Mouse (Mus musculus) liver, adult 2 months (tissue): ENCODE measurements around the gene Havcr2. TPM values are rescaled to one million over a fixed set of nuclear protein-coding genes. Genes with fewer than 3 reads are reported as not detected.
A peak's percentile ranks its signal among the peaks of the same experiment; 100 is the strongest.

Experiments
- DNase-seq: peaks from one replicate; pipeline ENCODE4 v3.0.0-alpha.2; 2011; ENCODE audit warnings: low read depth, low spot score; ENCODE audit errors: extremely low read depth
- H3K27ac ChIP-seq: fragments of 200-500 bp; replicated peaks from 2 replicates; pipeline ENCODE4 v1.5.1; 2012; ENCODE audit warnings: low read depth, mild to moderate bottlenecking, control low read depth, inconsistent platforms, low read length; ENCODE audit not compliant: insufficient read depth
- H3K27me3 ChIP-seq: fragments of 200-500 bp; 2 replicates; pipeline ENCODE4 v1.6.1; 2012; ENCODE audit warnings: mild to moderate bottlenecking, moderate library complexity, low read length, inconsistent platforms; ENCODE audit not compliant: control insufficient read depth, insufficient read depth
- H3K36me3 ChIP-seq: fragments of 200-500 bp; 2 replicates; pipeline ENCODE4 v1.6.1; 2012; ENCODE audit warnings: low read length, inconsistent platforms; ENCODE audit not compliant: control insufficient read depth, insufficient read depth
- H3K4me1 ChIP-seq: fragments of 200-500 bp; 2 replicates; pipeline ENCODE4 v1.6.1; 2011; ENCODE audit warnings: low read length; ENCODE audit not compliant: control insufficient read depth, insufficient read depth
- H3K4me3 ChIP-seq: fragments of 200-500 bp; 2 replicates; pipeline ENCODE4 v1.5.1; 2011; ENCODE audit warnings: low read depth, mild to moderate bottlenecking, control low read depth, low read length, moderate library complexity; ENCODE audit not compliant: insufficient read depth
- H3K79me2 ChIP-seq: fragments of 200-500 bp; 2 replicates; pipeline ENCODE4 v1.6.1; 2012; ENCODE audit warnings: inconsistent platforms, mild to moderate bottlenecking, low read length, moderate library complexity; ENCODE audit not compliant: control insufficient read depth, insufficient read depth
- H3K9ac ChIP-seq: fragments of 200-500 bp; 2 replicates; pipeline ENCODE4 v1.6.1; 2012; ENCODE audit warnings: low read depth, mild to moderate bottlenecking, control low read depth, inconsistent platforms, low read length
- CTCF ChIP-seq: fragments of 200-500 bp; IDR thresholded peaks from 2 replicates; pipeline ENCODE4 v1.5.1; 2011; ENCODE audit warnings: low read depth, low read length, control low read depth
- POLR2A ChIP-seq: fragments of 200-500 bp; IDR thresholded peaks from 2 replicates; pipeline ENCODE4 v1.6.1; 2011; ENCODE audit warnings: low read length, control low read depth; ENCODE audit not compliant: insufficient read depth; ENCODE audit errors: extremely low read depth
- WGBS: fragments of 180-500 bp; shearing (Covaris S2); methylation state at CpG from one replicate; pipeline ENCODE4 v1.1.7; 2018; 5-methylcytosine and 5-hydroxymethylcytosine counted together
- polyA plus RNA-seq: library from polyadenylated mRNA; depleted of rRNA; stranded (reverse); fragments of >200 nt; gene quantifications from 2 replicates; pipeline ENCODE4 v1.2.3, GENCODE M21; 2012
- total RNA-seq: library from RNA; depleted of rRNA; stranded (reverse); fragments of >200 nt; gene quantifications from 2 replicates; pipeline ENCODE4 v1.2.3, GENCODE M21; 2014

Havcr2 gene
- total and polyA plus RNA-seq, 2 experiments = 0.02 to 0.18 TPM

DNA sequence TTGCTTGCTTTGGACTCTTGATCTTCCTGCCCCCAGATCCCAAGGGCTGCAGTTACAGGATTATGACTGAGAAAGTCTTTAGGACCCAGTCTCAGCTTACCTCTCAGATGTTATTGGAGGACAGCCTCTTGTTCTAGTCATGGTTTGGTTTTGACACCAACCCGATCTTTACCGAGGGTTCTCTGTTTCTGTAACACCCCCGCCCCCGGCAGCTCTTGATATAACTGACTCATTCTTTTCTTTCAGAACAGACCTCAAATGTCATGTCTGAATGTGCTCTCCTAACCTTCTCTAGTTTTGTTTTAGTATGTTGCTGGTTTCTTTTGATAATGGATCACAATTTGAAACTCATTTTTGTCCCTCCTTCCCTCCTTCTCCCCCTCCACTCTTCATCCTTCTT is 19.5 kb downstream of the Havcr2 start:
- no peaks in the 10 kb centered on the region for H3K4me1 ChIP-seq
- H3K4me3 ChIP-seq = no peak overlapping the region
- H3K9ac ChIP-seq = no peak overlapping the region
- DNase-seq = no peak
- TF ChIP-seq CTCF (no peak), POLR2A (no peak)
- 91% methylated on average over 4 of the region's 4 CpGs for WGBS
- H3K27me3 ChIP-seq = no peaks in the 10 kb centered on the region
- H3K27ac ChIP-seq = no peak overlapping the region
- no peaks in the 10 kb centered on the region for H3K36me3 ChIP-seq
- no peaks in the 10 kb centered on the region for H3K79me2 ChIP-seq

DNA sequence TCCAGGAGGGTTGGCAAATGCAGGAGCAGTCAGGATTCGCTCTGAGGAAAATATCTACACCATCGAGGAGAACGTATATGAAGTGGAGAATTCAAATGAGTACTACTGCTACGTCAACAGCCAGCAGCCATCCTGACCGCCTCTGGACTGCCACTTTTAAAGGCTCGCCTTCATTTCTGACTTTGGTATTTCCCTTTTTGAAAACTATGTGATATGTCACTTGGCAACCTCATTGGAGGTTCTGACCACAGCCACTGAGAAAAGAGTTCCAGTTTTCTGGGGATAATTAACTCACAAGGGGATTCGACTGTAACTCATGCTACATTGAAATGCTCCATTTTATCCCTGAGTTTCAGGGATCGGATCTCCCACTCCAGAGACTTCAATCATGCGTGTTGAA is 24.6 kb downstream of the Havcr2 start:
- H3K4me3 ChIP-seq = no peak overlapping the region
- no peaks in the 10 kb centered on the region for H3K36me3 ChIP-seq
- WGBS = 89% methylated on average over 9 of the region's 9 CpGs
- DNase-seq = no peak
- no peaks in the 10 kb centered on the region for H3K79me2 ChIP-seq
- no peaks in the 10 kb centered on the region for H3K4me1 ChIP-seq
- no peak overlapping the region for H3K27ac ChIP-seq
- TF ChIP-seq POLR2A = no peak
- TF ChIP-seq CTCF = no peak
- H3K27me3 ChIP-seq = no peaks in the 10 kb centered on the region
- H3K9ac ChIP-seq = no peak overlapping the region

DNA sequence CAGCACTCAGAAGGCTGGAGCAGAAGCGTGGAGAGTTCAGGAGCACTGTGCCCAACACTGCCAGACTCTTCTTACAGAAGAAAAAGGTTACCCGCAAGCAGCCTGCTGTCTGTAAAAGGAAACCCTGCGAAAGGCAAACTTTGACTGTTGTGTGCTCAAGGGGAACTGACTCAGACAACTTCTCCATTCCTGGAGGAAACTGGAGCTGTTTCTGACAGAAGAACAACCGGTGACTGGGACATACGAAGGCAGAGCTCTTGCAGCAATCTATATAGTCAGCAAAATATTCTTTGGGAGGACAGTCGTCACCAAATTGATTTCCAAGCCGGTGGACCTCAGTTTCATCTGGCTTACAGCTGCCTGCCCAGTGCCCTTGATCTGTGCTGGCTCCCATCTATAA is 25.8 kb downstream of the Havcr2 start:
- Histone ChIP-seq H3K27me3 (no peaks in the 10 kb centered on the region), H3K4me3 (no peak overlapping the region), H3K79me2 (no peaks in the 10 kb centered on the region), H3K36me3 (no peaks in the 10 kb centered on the region), H3K27ac (no peak overlapping the region), H3K4me1 (no peaks in the 10 kb centered on the region), H3K9ac (no peak overlapping the region)
- WGBS = 69% methylated on average over 7 of the region's 7 CpGs
- no peak for TF ChIP-seq POLR2A
- TF ChIP-seq CTCF = no peak
- peak; percentile 50 for DNase-seq

DNA sequence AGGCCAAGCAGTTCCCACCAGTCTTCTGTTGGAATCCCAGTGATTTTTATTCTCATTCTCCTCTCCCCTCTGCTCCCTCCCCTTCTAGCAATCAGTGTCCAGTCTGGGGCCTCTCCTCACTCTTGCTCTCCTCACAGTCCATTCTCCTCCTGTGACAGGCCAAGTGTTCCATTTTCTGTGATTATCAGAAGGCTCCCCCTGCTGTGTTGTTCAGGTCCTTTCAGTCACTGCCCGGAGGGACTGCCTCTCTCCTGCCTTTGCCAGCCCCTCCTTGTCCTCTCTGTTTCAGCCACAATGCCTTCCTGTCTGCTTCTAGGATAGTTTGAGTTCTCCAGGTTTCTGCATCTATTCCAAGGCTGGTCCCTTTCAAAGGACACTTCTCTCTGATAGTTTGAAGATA is 33.5 kb downstream of the Havcr2 start:
- DNase-seq = no peak
- TF ChIP-seq POLR2A (no peak), CTCF (0 out of 2 replicates have a peak, but pooled peaks have one; percentile 1)

DNA sequence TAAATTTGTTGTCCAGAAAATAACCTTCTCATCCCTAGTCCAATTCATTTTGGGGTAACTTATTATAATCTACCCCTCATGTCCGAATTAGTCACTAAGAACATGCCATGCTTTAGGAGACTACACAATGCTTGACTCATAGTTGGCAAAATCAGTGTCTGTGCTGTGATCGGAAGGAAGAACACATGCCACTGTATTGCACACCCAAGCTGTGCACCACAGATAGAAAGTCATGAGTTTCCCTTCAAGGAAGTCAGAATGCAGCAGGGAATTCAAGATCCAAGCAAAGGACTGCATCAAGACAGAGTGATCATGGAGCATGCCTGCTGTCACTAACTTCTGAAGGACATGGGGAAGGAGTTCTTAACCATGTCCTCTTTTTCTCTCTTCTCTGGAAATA is 33.9 kb downstream of the Havcr2 start:
- Histone ChIP-seq H3K27me3 (no peaks in the 10 kb centered on the region), H3K4me1 (no peaks in the 10 kb centered on the region), H3K9ac (no peak overlapping the region), H3K36me3 (no peaks in the 10 kb centered on the region), H3K79me2 (no peaks in the 10 kb centered on the region), H3K27ac (no peak overlapping the region), H3K4me3 (no peak overlapping the region)
- TF ChIP-seq CTCF (no peak), POLR2A (no peak)
- WGBS = 76% methylated on average over 2 of the region's 2 CpGs
- DNase-seq = no peak

More for the DNA sequence above, 33.5 kb downstream of the Havcr2 start:
- Histone ChIP-seq H3K4me3 (no peak overlapping the region), H3K36me3 (no peaks in the 10 kb centered on the region), H3K9ac (no peak overlapping the region), H3K79me2 (no peaks in the 10 kb centered on the region), H3K4me1 (no peaks in the 10 kb centered on the region), H3K27ac (no peak overlapping the region), H3K27me3 (no peaks in the 10 kb centered on the region)
- 29% methylated on average over 1 of the region's 1 CpGs for WGBS

DNA sequence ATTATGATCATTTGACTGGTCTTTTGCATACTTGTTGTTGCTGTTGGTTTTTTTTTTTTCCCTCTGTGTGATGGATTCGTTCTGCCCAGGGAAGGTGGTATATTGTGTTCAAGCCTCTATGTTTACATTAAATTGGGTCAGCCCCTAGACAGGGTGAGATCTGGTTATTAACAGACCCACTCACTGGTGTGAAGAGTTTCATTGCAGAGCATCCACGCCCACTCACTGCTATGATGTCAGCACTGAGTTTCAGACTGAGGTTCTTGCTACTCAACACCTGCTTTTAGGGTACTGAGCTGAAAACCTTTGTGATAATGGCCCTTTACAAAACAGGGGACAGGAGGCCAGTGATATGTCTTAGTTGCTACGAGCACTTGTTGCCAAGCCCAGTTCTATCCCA is 52.4 kb downstream of the Havcr2 start:
- no peaks in the 10 kb centered on the region for H3K4me1 ChIP-seq
- TF ChIP-seq CTCF (no peak), POLR2A (no peak)
- H3K4me3 ChIP-seq = no peak overlapping the region
- no peak overlapping the region for H3K27ac ChIP-seq
- no peak overlapping the region for H3K9ac ChIP-seq
- 76% methylated on average over 3 of the region's 3 CpGs for whole genome bisulfite sequencing
- no peak for DNase-seq
- H3K27me3 ChIP-seq = no peaks in the 10 kb centered on the region; the same call in 1 of the 2 replicates
- H3K36me3 ChIP-seq = no peaks in the 10 kb centered on the region
- H3K79me2 ChIP-seq = no peaks in the 10 kb centered on the region
